Mouse (Mus musculus) limb, embryonic 13.5 days (tissue): ENCODE results near the gene Psmd5. TPM values are rescaled to one million over a fixed set of nuclear protein-coding genes. Genes with fewer than 3 reads are reported as not detected.

Source experiments
- ATAC-seq: fragments of 200-750 bp; cut with Nextera tagmentation; 2 replicates; pipeline ENCODE4 v1.8.0; 2017; ENCODE audit warnings: low read depth, moderate number of reproducible peaks, moderate TSS enrichment; ENCODE audit not compliant: low FRiP score
- H3K27ac ChIP-seq: fragments of 300-500 bp; sonication (generic); 2 replicates; pipeline ENCODE4 v1.5.1; 2015; ENCODE audit warnings: inconsistent platforms, mild to moderate bottlenecking, moderate library complexity
- H3K27me3 ChIP-seq: fragments of 300-500 bp; sonication (generic); 2 replicates; pipeline ENCODE4 v1.6.1; 2015; ENCODE audit warnings: mild to moderate bottlenecking, inconsistent platforms
- H3K36me3 ChIP-seq: fragments of 300-500 bp; sonication (generic); 2 replicates; pipeline ENCODE4 v1.6.1; 2015; ENCODE audit warnings: inconsistent platforms, mild to moderate bottlenecking, moderate library complexity
- H3K4me1 ChIP-seq: fragments of 300-500 bp; sonication (generic); 2 replicates; pipeline ENCODE4 v1.6.1; 2015; ENCODE audit warnings: inconsistent platforms
- H3K4me2 ChIP-seq: fragments of 300-500 bp; sonication (generic); replicated peaks from 2 replicates; pipeline ENCODE4 v1.6.1; 2015; ENCODE audit warnings: inconsistent platforms, mild to moderate bottlenecking, moderate library complexity
- H3K4me3 ChIP-seq: fragments of 300-500 bp; sonication (generic); 2 replicates; pipeline ENCODE4 v1.5.1; 2015; ENCODE audit warnings: moderate library complexity, mild to moderate bottlenecking, inconsistent platforms
- H3K9ac ChIP-seq: fragments of 300-500 bp; sonication (generic); 2 replicates; pipeline ENCODE4 v1.6.1; 2015; ENCODE audit warnings: mild to moderate bottlenecking, inconsistent platforms
- H3K9me3 ChIP-seq: fragments of 300-500 bp; sonication (generic); 2 replicates; pipeline ENCODE4 v1.6.1; 2016; ENCODE audit warnings: inconsistent platforms
- WGBS: fragments of 180-500 bp; shearing (Covaris S2); methylation state at CpG from one replicate; pipeline ENCODE4 v1.1.7; 2015; 5-methylcytosine and 5-hydroxymethylcytosine counted together
- polyA plus RNA-seq: library from polyadenylated mRNA; unstranded; fragments of >200 nt; fragmentation: Nextera tagmentation; extraction: Ambion mirVana; gene quantifications from 2 replicates; pipeline ENCODE4 v1.2.1, GENCODE M21; 2015

The Psmd5 gene
- polyA plus RNA-seq, 1 experiment from 2014 or later, result 101 TPM

GRCm38 (mm10) chr2:34906426-34906825 lies 31.7 kb upstream of the Psmd5 start:
- Histone ChIP-seq H3K27me3 (peaks cover 44% of the 10 kb centered on the region), H3K4me2 (no peak overlapping the region), H3K4me1 (peaks cover 10% of the 10 kb centered on the region; the same call in 1 of the 2 replicates), H3K36me3 (no peaks in the 10 kb centered on the region), H3K9ac (no peak overlapping the region), H3K4me3 (no peak overlapping the region), H3K9me3 (no peaks in the 10 kb centered on the region), H3K27ac (no peak overlapping the region)
- ATAC-seq, result no peak
- 56% methylated on average over 6 of the region's 6 CpGs for WGBS

GRCm38 (mm10) chr2:34904849-34905542 lies 30.2 kb upstream of the Psmd5 start:
- ATAC-seq, result peak; percentile 97
- WGBS, result under 1% methylated on average over 34 of the region's 34 CpGs
- H3K27ac ChIP-seq, result no peak overlapping the region
- no peaks in the 10 kb centered on the region for H3K36me3 ChIP-seq
- H3K4me2 ChIP-seq, result peak overlapping the region; percentile 68
- H3K4me3 ChIP-seq, result peak overlapping the region; percentile 38
- no peaks in the 10 kb centered on the region for H3K9me3 ChIP-seq
- H3K27me3 ChIP-seq, result peaks cover 30% of the 10 kb centered on the region
- H3K4me1 ChIP-seq, result peaks cover 10% of the 10 kb centered on the region; the same call in 1 of the 2 replicates
- H3K9ac ChIP-seq, result no peak overlapping the region; the same call in 1 of the 2 replicates

- Histone ChIP-seq H3K4me1 (peaks cover 10% of the 10 kb centered on the region; the same call in 1 of the 2 replicates), H3K27ac (no peak overlapping the region), H3K9ac (no peak overlapping the region), H3K4me2 (no peak overlapping the region), H3K36me3 (no peaks in the 10 kb centered on the region), H3K9me3 (no peaks in the 10 kb centered on the region), H3K4me3 (no peak overlapping the region), H3K27me3 (peaks cover 26% of the 10 kb centered on the region)
- no peak for ATAC-seq
- WGBS, result 76% methylated on average over 4 of the region's 4 CpGs
Measured at GRCm38 (mm10) chr2:34903652-34904405, 29.1 kb upstream of the Psmd5 start.

- no peak overlapping the region for H3K4me3 ChIP-seq
- H3K27ac ChIP-seq, result no peak overlapping the region
- H3K36me3 ChIP-seq, result no peaks in the 10 kb centered on the region
- no peaks in the 10 kb centered on the region for H3K9me3 ChIP-seq
- no peak for ATAC-seq
- H3K9ac ChIP-seq, result no peak overlapping the region
- WGBS, result 88% methylated on average over 7 of the region's 7 CpGs
- peaks cover 10% of the 10 kb centered on the region; the same call in 1 of the 2 replicates for H3K4me1 ChIP-seq
- H3K4me2 ChIP-seq, result no peak overlapping the region
- peaks cover 24% of the 10 kb centered on the region for H3K27me3 ChIP-seq
Measured at GRCm38 (mm10) chr2:34903191-34903590, 28.4 kb upstream of the Psmd5 start.

GRCm38 (mm10) chr2:34902731-34903130 lies 28.0 kb upstream of the Psmd5 start:
- Histone ChIP-seq H3K27me3 (peaks cover 20% of the 10 kb centered on the region), H3K36me3 (no peaks in the 10 kb centered on the region), H3K27ac (no peak overlapping the region), H3K9me3 (no peaks in the 10 kb centered on the region), H3K4me2 (no peak overlapping the region), H3K4me1 (peaks cover 10% of the 10 kb centered on the region; the same call in 1 of the 2 replicates), H3K4me3 (no peak overlapping the region), H3K9ac (no peak overlapping the region)
- 79% methylated on average over 6 of the region's 6 CpGs for WGBS
- no peak for ATAC-seq

GRCm38 (mm10) chr2:34901726-34902125 lies 27.0 kb upstream of the Psmd5 start:
- H3K9ac ChIP-seq, result no peak overlapping the region
- H3K36me3 ChIP-seq, result no peaks in the 10 kb centered on the region
- no peak overlapping the region for H3K4me2 ChIP-seq
- ATAC-seq, result no peak
- H3K4me3 ChIP-seq, result no peak overlapping the region
- H3K4me1 ChIP-seq, result peaks cover 10% of the 10 kb centered on the region; the same call in 1 of the 2 replicates
- 73% methylated on average over 4 of the region's 4 CpGs for WGBS
- H3K9me3 ChIP-seq, result no peaks in the 10 kb centered on the region
- no peak overlapping the region for H3K27ac ChIP-seq
- peaks cover 17% of the 10 kb centered on the region for H3K27me3 ChIP-seq

GRCm38 (mm10) chr2:34900412-34900811 lies 25.6 kb upstream of the Psmd5 start:
- 81% methylated on average over 1 of the region's 1 CpGs for WGBS
- H3K9me3 ChIP-seq, result no peaks in the 10 kb centered on the region
- no peak overlapping the region for H3K4me3 ChIP-seq
- no peak overlapping the region for H3K9ac ChIP-seq
- H3K27ac ChIP-seq, result no peak overlapping the region
- H3K27me3 ChIP-seq, result peaks cover 12% of the 10 kb centered on the region; the same call in 1 of the 2 replicates
- ATAC-seq, result no peak
- no peak overlapping the region for H3K4me2 ChIP-seq
- peaks cover 8% of the 10 kb centered on the region; the same call in 1 of the 2 replicates for H3K4me1 ChIP-seq
- no peaks in the 10 kb centered on the region for H3K36me3 ChIP-seq

- ATAC-seq, result no peak
- Histone ChIP-seq H3K36me3 (no peaks in the 10 kb centered on the region), H3K4me2 (no peak overlapping the region), H3K9me3 (no peaks in the 10 kb centered on the region), H3K27ac (no peak overlapping the region), H3K27me3 (peaks cover 12% of the 10 kb centered on the region; the same call in 1 of the 2 replicates), H3K9ac (no peak overlapping the region), H3K4me1 (peaks cover 6% of the 10 kb centered on the region; the same call in 1 of the 2 replicates), H3K4me3 (no peak overlapping the region)
- WGBS, result 76% methylated on average over 11 of the region's 11 CpGs
Measured at GRCm38 (mm10) chr2:34899682-34900081, 24.9 kb upstream of the Psmd5 start.

- no peak overlapping the region for H3K4me2 ChIP-seq
- H3K27ac ChIP-seq, result no peak overlapping the region
- H3K36me3 ChIP-seq, result no peaks in the 10 kb centered on the region
- WGBS, result 21% methylated on average over 10 of the region's 10 CpGs
- no peak overlapping the region for H3K9ac ChIP-seq
- peaks cover 12% of the 10 kb centered on the region; the same call in 1 of the 2 replicates for H3K27me3 ChIP-seq
- ATAC-seq, result no peak
- no peaks in the 10 kb centered on the region for H3K9me3 ChIP-seq
- H3K4me1 ChIP-seq, result no peaks in the 10 kb centered on the region
- H3K4me3 ChIP-seq, result no peak overlapping the region
Measured at GRCm38 (mm10) chr2:34897820-34898219, 23.1 kb upstream of the Psmd5 start.

- Histone ChIP-seq H3K36me3 (no peaks in the 10 kb centered on the region), H3K4me1 (no peaks in the 10 kb centered on the region), H3K27ac (no peak overlapping the region), H3K9me3 (no peaks in the 10 kb centered on the region), H3K9ac (no peak overlapping the region), H3K4me3 (no peak overlapping the region), H3K27me3 (peaks cover 12% of the 10 kb centered on the region; the same call in 1 of the 2 replicates), H3K4me2 (no peak overlapping the region)
- WGBS, result 68% methylated on average over 17 of the region's 17 CpGs
- no peak for ATAC-seq
Measured at GRCm38 (mm10) chr2:34896821-34897460, 22.2 kb upstream of the Psmd5 start.

- no peaks in the 10 kb centered on the region for H3K36me3 ChIP-seq
- no peak overlapping the region for H3K9ac ChIP-seq
- H3K27me3 ChIP-seq, result peaks cover 12% of the 10 kb centered on the region; the same call in 1 of the 2 replicates
- no peak overlapping the region for H3K4me2 ChIP-seq
- no peaks in the 10 kb centered on the region for H3K4me1 ChIP-seq
- H3K4me3 ChIP-seq, result no peak overlapping the region
- H3K9me3 ChIP-seq, result no peaks in the 10 kb centered on the region
- no peak overlapping the region for H3K27ac ChIP-seq
- ATAC-seq, result no peak
- WGBS, result 83% methylated on average over 19 of the region's 19 CpGs
Measured at GRCm38 (mm10) chr2:34895503-34896113, 20.8 kb upstream of the Psmd5 start.
